Mouse (Mus musculus) neural tube, embryonic 11.5 days (tissue): ENCODE results near the gene Otub2. TPM values are rescaled to one million over a fixed set of nuclear protein-coding genes. Genes with fewer than 3 reads are reported as not detected.
A peak's percentile ranks its signal among the peaks of the same experiment; 100 is the strongest.

Experiments used
- ATAC-seq: fragments of 200-750 bp; cut with Nextera tagmentation; 2 replicates; pipeline ENCODE4 v1.8.0; 2017; ENCODE audit warnings: moderate number of reproducible peaks, mild to moderate bottlenecking, moderate TSS enrichment, moderate library complexity; ENCODE audit not compliant: insufficient read depth, low FRiP score, low TSS enrichment
- DNase-seq: peaks from one replicate; pipeline ENCODE4 v3.0.0-alpha.2; 2015; ENCODE audit warnings: low spot score
- H3K27ac ChIP-seq: fragments of 300-500 bp; sonication (generic); 2 replicates; pipeline ENCODE4 v1.5.1; 2014; ENCODE audit warnings: low read depth, mild to moderate bottlenecking, low read length
- H3K27me3 ChIP-seq: fragments of 300-500 bp; sonication (generic); 2 replicates; pipeline ENCODE4 v1.6.1; 2014; ENCODE audit warnings: mild to moderate bottlenecking, low read length, mixed read lengths; ENCODE audit not compliant: control insufficient read depth, insufficient read depth
- H3K36me3 ChIP-seq: fragments of 300-500 bp; sonication (generic); 2 replicates; pipeline ENCODE4 v1.6.1; 2014; ENCODE audit warnings: mild to moderate bottlenecking, low read length, moderate library complexity, mixed read lengths; ENCODE audit not compliant: control insufficient read depth, insufficient read depth
- H3K4me1 ChIP-seq: fragments of 300-500 bp; sonication (generic); 2 replicates; pipeline ENCODE4 v1.6.1; 2014; ENCODE audit warnings: low read length, mixed read lengths; ENCODE audit not compliant: control insufficient read depth, insufficient read depth
- H3K4me2 ChIP-seq: fragments of 300-500 bp; sonication (generic); 2 replicates; pipeline ENCODE4 v1.6.1; 2014; ENCODE audit warnings: low read depth, mild to moderate bottlenecking, moderate library complexity
- H3K4me3 ChIP-seq: fragments of 300-500 bp; sonication (generic); 2 replicates; pipeline ENCODE4 v1.5.1; 2014; ENCODE audit warnings: low read depth, low read length
- H3K9ac ChIP-seq: fragments of 300-500 bp; sonication (generic); 2 replicates; pipeline ENCODE4 v1.6.1; 2014; ENCODE audit warnings: mild to moderate bottlenecking, low read length
- H3K9me3 ChIP-seq: fragments of 300-500 bp; sonication (generic); 2 replicates; pipeline ENCODE4 v1.6.1; 2016; ENCODE audit warnings: low read length; ENCODE audit not compliant: control insufficient read depth
- WGBS: fragments of 180-500 bp; shearing (Covaris S2); extraction: QIAGEN DNeasy Blood & Tissue Kit; methylation state at CpG from one replicate; pipeline ENCODE4 v1.1.7; 2014; 5-methylcytosine and 5-hydroxymethylcytosine counted together
- polyA plus RNA-seq: library from polyadenylated mRNA; unstranded; fragments of >200 nt; fragmentation: Nextera tagmentation; extraction: Ambion mirVana; gene quantifications from 2 replicates; pipeline ENCODE4 v1.2.1, GENCODE M21; 2014

Otub2 gene
- polyA plus RNA-seq, 1 experiment from 2014 or later, result 20.3 TPM

- ATAC-seq (peak; percentile 75), DNase-seq (peak; percentile 85)
- no peaks in the 10 kb centered on the region for H3K4me1 ChIP-seq
- H3K4me2 ChIP-seq, result no peak overlapping the region
- no peaks in the 10 kb centered on the region for H3K9me3 ChIP-seq
- no peaks in the 10 kb centered on the region for H3K36me3 ChIP-seq
- WGBS, result 21% methylated on average over 18 of the region's 18 CpGs
- no peak overlapping the region for H3K27ac ChIP-seq
- H3K4me3 ChIP-seq, result no peak overlapping the region
- no peaks in the 10 kb centered on the region for H3K27me3 ChIP-seq
- H3K9ac ChIP-seq, result no peak overlapping the region
Measured at GRCm38 (mm10) chr12:103367620-103368325, 20.7 kb upstream of the Otub2 start.

DNA sequence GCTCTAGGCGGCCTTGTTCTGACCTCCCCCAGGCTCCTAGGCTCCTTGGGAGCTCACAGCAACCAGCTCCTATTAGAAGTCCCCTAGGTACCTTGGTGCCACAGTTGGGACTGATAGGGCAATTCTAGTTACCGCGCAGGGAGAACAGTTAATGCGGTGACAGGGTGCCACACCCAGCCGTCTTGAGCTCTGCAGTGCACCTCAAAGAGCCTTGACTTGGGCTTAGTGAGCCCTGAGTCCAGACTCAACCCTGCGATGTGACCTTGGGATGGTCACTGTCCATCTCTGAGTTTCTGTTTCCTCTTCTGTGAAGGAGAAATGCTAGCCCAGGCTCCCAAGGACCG, 20.2 kb upstream of the Otub2 start:
- ATAC-seq (no peak), DNase-seq (no peak)
- WGBS, result 86% methylated on average over 7 of the region's 7 CpGs
- Histone ChIP-seq H3K9me3 (no peaks in the 10 kb centered on the region), H3K36me3 (no peaks in the 10 kb centered on the region), H3K4me3 (no peak overlapping the region), H3K4me2 (no peak overlapping the region), H3K27ac (no peak overlapping the region), H3K27me3 (no peaks in the 10 kb centered on the region), H3K9ac (no peak overlapping the region), H3K4me1 (no peaks in the 10 kb centered on the region)

DNA sequence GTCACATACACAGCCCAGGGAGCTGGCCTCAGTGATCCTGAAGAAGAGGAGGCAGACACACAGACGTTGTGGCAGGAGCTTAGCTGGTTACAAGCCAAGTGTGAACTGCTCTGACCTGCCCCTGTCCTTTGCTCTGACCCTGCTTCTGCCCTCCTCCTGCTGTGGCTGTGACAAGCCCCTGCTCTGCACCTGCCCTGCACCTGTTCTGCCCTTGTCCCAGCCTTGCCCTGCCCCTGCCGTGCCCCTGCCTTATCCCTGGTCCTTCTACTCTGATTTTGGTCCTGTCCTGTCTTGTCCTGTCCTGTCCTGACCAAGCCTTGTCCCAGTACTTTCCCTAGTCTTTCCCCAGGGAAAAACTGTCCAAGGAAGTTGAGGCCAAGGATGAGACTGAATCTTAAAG, 19.7 kb upstream of the Otub2 start:
- no peak overlapping the region for H3K27ac ChIP-seq
- WGBS, result 72% methylated on average over 2 of the region's 2 CpGs
- no peak overlapping the region for H3K9ac ChIP-seq
- H3K9me3 ChIP-seq, result no peaks in the 10 kb centered on the region
- no peaks in the 10 kb centered on the region for H3K27me3 ChIP-seq
- H3K36me3 ChIP-seq, result no peaks in the 10 kb centered on the region
- no peak overlapping the region for H3K4me2 ChIP-seq
- no peak overlapping the region for H3K4me3 ChIP-seq
- DNase-seq (no peak), ATAC-seq (no peak)
- H3K4me1 ChIP-seq, result no peaks in the 10 kb centered on the region

- Histone ChIP-seq H3K27me3 (no peaks in the 10 kb centered on the region), H3K4me3 (no peak overlapping the region), H3K36me3 (no peaks in the 10 kb centered on the region), H3K9me3 (no peaks in the 10 kb centered on the region), H3K4me1 (no peaks in the 10 kb centered on the region), H3K27ac (no peak overlapping the region), H3K4me2 (no peak overlapping the region), H3K9ac (no peak overlapping the region)
- ATAC-seq (no peak), DNase-seq (no peak)
- 81% methylated on average over 4 of the region's 4 CpGs for WGBS
Measured at GRCm38 (mm10) chr12:103370861-103371260, 17.6 kb upstream of the Otub2 start.

GRCm38 (mm10) chr12:103371711-103372110, 16.8 kb upstream of the Otub2 start:
- no peak overlapping the region for H3K4me2 ChIP-seq
- no peaks in the 10 kb centered on the region for H3K27me3 ChIP-seq
- no peak overlapping the region for H3K27ac ChIP-seq
- peak; percentile 65 for DNase-seq
- no peaks in the 10 kb centered on the region for H3K36me3 ChIP-seq
- H3K9ac ChIP-seq, result no peak overlapping the region
- no peak overlapping the region for H3K4me3 ChIP-seq
- H3K4me1 ChIP-seq, result no peaks in the 10 kb centered on the region
- no peak for ATAC-seq
- WGBS, result 30% methylated on average over 6 of the region's 6 CpGs
- no peaks in the 10 kb centered on the region for H3K9me3 ChIP-seq

DNA sequence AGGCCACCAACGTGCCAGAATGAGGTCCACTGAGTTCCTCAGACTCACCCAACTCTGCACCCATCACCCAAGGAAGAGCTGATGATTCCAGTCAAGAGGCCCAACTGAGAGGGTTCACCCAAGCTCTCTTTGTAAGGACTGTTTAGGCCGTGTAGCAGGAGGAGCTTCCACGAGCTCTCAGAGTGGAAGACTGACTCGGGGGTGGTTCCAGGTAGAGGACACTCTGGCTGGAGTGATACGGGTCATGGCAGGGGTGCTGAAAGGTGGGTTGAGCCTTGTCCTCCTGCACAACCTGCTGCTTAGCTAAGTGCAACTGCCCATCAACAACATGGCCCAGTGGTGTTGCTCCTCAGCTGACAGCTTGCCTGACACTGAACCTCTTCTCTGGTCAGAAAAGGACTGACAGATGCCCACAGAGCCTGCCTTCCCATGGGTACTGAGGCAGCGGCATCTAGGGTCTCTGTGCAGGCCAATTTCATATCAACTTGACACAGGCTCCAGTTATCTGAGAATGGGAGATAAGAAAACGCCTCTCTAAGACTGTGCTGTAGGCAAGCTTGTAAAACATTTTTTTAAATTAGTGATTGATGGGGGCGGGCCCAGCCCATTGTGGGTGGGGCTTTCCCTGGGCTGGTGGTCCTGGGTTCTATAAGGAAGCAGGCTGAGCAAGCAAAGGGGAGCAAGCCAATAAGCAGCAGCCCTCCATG, 14.8 kb upstream of the Otub2 start:
- H3K4me1 ChIP-seq, result no peaks in the 10 kb centered on the region
- H3K27me3 ChIP-seq, result no peaks in the 10 kb centered on the region
- no peaks in the 10 kb centered on the region for H3K9me3 ChIP-seq
- no peak overlapping the region for H3K4me3 ChIP-seq
- ATAC-seq, result no peak
- DNase-seq, result no peak
- H3K27ac ChIP-seq, result no peak overlapping the region
- WGBS, result 79% methylated on average over 8 of the region's 8 CpGs
- no peak overlapping the region for H3K4me2 ChIP-seq
- no peaks in the 10 kb centered on the region for H3K36me3 ChIP-seq
- no peak overlapping the region for H3K9ac ChIP-seq

DNA sequence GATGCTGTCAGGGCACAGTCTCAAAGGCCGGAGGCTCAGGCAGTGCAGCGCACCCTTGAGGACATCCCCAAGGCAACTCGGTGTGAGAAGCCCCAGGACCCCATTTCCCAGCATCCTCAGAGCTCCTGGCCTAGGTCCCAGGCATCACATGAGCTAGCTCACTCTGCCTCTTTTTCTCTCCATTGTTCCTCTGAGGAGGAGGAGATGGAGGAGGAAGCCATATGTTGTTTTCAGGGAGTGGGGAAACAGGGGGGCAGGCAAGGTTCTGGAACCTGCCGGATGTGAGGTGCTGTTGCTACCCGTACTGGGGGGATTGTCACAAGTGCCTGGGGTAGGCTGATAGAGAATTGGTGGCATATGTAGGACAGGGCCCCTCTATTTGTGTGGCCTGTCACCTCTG, 12.4 kb upstream of the Otub2 start:
- no peaks in the 10 kb centered on the region for H3K36me3 ChIP-seq
- WGBS, result 64% methylated on average over 5 of the region's 5 CpGs
- no peak overlapping the region for H3K9ac ChIP-seq
- no peaks in the 10 kb centered on the region for H3K9me3 ChIP-seq
- no peaks in the 10 kb centered on the region for H3K4me1 ChIP-seq
- DNase-seq (no peak), ATAC-seq (no peak)
- no peaks in the 10 kb centered on the region for H3K27me3 ChIP-seq
- H3K4me2 ChIP-seq, result no peak overlapping the region
- H3K4me3 ChIP-seq, result no peak overlapping the region
- H3K27ac ChIP-seq, result no peak overlapping the region

GRCm38 (mm10) chr12:103376774-103377173, 11.7 kb upstream of the Otub2 start:
- ATAC-seq (no peak), DNase-seq (no peak)
- no peak overlapping the region for H3K27ac ChIP-seq
- no peaks in the 10 kb centered on the region for H3K9me3 ChIP-seq
- no peak overlapping the region for H3K4me3 ChIP-seq
- no peak overlapping the region for H3K4me2 ChIP-seq
- H3K4me1 ChIP-seq, result no peaks in the 10 kb centered on the region
- H3K27me3 ChIP-seq, result no peaks in the 10 kb centered on the region
- 80% methylated on average over 3 of the region's 4 CpGs for WGBS
- no peak overlapping the region for H3K9ac ChIP-seq
- H3K36me3 ChIP-seq, result no peaks in the 10 kb centered on the region

- no peak overlapping the region for H3K9ac ChIP-seq
- no peaks in the 10 kb centered on the region for H3K9me3 ChIP-seq
- no peak for DNase-seq
- no peak for ATAC-seq
- WGBS, result 75% methylated on average over 4 of the region's 4 CpGs
- no peaks in the 10 kb centered on the region for H3K27me3 ChIP-seq
- H3K36me3 ChIP-seq, result no peaks in the 10 kb centered on the region
- no peak overlapping the region for H3K4me2 ChIP-seq
- H3K27ac ChIP-seq, result no peak overlapping the region
- no peak overlapping the region for H3K4me3 ChIP-seq
- no peaks in the 10 kb centered on the region for H3K4me1 ChIP-seq
Measured at GRCm38 (mm10) chr12:103380226-103380625, 8.3 kb upstream of the Otub2 start.
